Mouse (Mus musculus): ENCODE results near the gene Clmn.

- TF ChIP-seq CTCF (IDR thresholded peaks at IDR 0.05 in 2 of 3, conservative IDR thresholded peaks at IDR 0.05 in 1 of 3; ENCODE audit: control insufficient read depth in 1 of 3, insufficient read depth in 1 of 3, low read depth in 2 of 3, low read length in 3 of 3, poor library complexity in 1 of 3, severe bottlenecking in 1 of 3) (no peak), BHLHE40 (IDR thresholded peaks at IDR 0.05; ENCODE audit: borderline replicate concordance, low read depth, low read length) (no peak), POLR2A (IDR thresholded peaks at IDR 0.05; ENCODE audit: control insufficient read depth in 1 of 2, insufficient read depth in 1 of 2, low read depth in 1 of 2, low read length in 2 of 2, poor library complexity in 1 of 2) (no peak)
Measured at GRCm38 (mm10) chr12:104835369-104836094, 29.3 kb downstream of the Clmn start.
